Mouse (Mus musculus) c-Kit-negative CD71-positive TER-119-positive erythroid progenitor cells, embryonic 14.5 days (primary cell): ENCODE results near the gene Loxl1.
"Not testable (repeated sequence)": the region's sequence is repeated elsewhere in the genome, so short reads cannot be mapped to it uniquely, and the experiment has no call there.

Source experiments
- DNase-seq: peaks from one replicate; pipeline ENCODE4 v3.0.0-alpha.2; 2013; ENCODE audit warnings: low read depth, low spot score

Loxl1 gene

GRCm38 (mm10) chr9:58278313-58278712 is 34.7 kb downstream of the Loxl1 start:
- no peak for DNase-seq

- DNase-seq, result no peak
Observed at GRCm38 (mm10) chr9:58276346-58276745, 36.6 kb downstream of the Loxl1 start.

GRCm38 (mm10) chr9:58275797-58276196 is 37.2 kb downstream of the Loxl1 start:
- DNase-seq, result no peak

- no peak for DNase-seq
Observed at GRCm38 (mm10) chr9:58275115-58275774, 37.7 kb downstream of the Loxl1 start.

- no peak for DNase-seq
Observed at GRCm38 (mm10) chr9:58274626-58275025, 38.4 kb downstream of the Loxl1 start.

GRCm38 (mm10) chr9:58274101-58274604 is 38.8 kb downstream of the Loxl1 start:
- no peak for DNase-seq

GRCm38 (mm10) chr9:58272855-58273254 is 40.1 kb downstream of the Loxl1 start:
- no peak for DNase-seq

- DNase-seq, result no peak
Observed at GRCm38 (mm10) chr9:58272068-58272541, 40.9 kb downstream of the Loxl1 start.

- DNase-seq, result not testable (repeated sequence)
Observed at GRCm38 (mm10) chr9:58271551-58271950, 41.4 kb downstream of the Loxl1 start.

- no peak for DNase-seq
Observed at GRCm38 (mm10) chr9:58271109-58271508, 41.9 kb downstream of the Loxl1 start.

- no peak for DNase-seq
Observed at GRCm38 (mm10) chr9:58270081-58270480, 42.9 kb downstream of the Loxl1 start.

GRCm38 (mm10) chr9:58268384-58269313 is 44.3 kb downstream of the Loxl1 start:
- DNase-seq, result no peak

GRCm38 (mm10) chr9:58267046-58267445 is 45.9 kb downstream of the Loxl1 start:
- DNase-seq, result no peak

GRCm38 (mm10) chr9:58266571-58267011 is 46.4 kb downstream of the Loxl1 start:
- no peak for DNase-seq

- no peak for DNase-seq
Observed at GRCm38 (mm10) chr9:58265368-58265767, 47.6 kb downstream of the Loxl1 start.

GRCm38 (mm10) chr9:58262507-58262906 is 50.5 kb downstream of the Loxl1 start:
- no peak for DNase-seq

- DNase-seq, result no peak
Observed at GRCm38 (mm10) chr9:58255704-58256685, 57.0 kb downstream of the Loxl1 start.

- no peak for DNase-seq
Observed at GRCm38 (mm10) chr9:58255105-58255504, 57.9 kb downstream of the Loxl1 start.

GRCm38 (mm10) chr9:58253805-58254122 is 59.2 kb downstream of the Loxl1 start:
- not testable (repeated sequence) for DNase-seq

- DNase-seq, result peak; percentile 86
Observed at GRCm38 (mm10) chr9:58253033-58253804, 59.8 kb downstream of the Loxl1 start, which contains the start of gene Stoml1. Gene Stoml1 (plus strand): TSS chr9:58253164.
